Mouse (Mus musculus) lung, adult 2 months (tissue): ENCODE data around the gene Ube2k.

Experiments used
- CTCF ChIP-seq: fragments of 200-500 bp; IDR thresholded peaks from 2 replicates; pipeline ENCODE4 v1.5.1; 2011; ENCODE audit warnings: mild to moderate bottlenecking, low read length, control low read depth; ENCODE audit not compliant: insufficient read depth
- POLR2A ChIP-seq: fragments of 200-500 bp; IDR thresholded peaks from 2 replicates; pipeline ENCODE4 v1.6.1; 2011; ENCODE audit warnings: low read depth, mild to moderate bottlenecking, control low read depth, low read length, borderline replicate concordance; ENCODE audit errors: extremely low read depth

- no peak for TF ChIP-seq CTCF
- no peak for TF ChIP-seq POLR2A
These were observed 23.5 kb upstream of the Ube2k start for GRCm38 (mm10) chr5:65513506-65513905.
